Mouse (Mus musculus) regulatory T cell (primary cell): Measurements from ENCODE around the gene Ftl1.
"Not testable (repeated sequence)": the region's sequence is repeated elsewhere in the genome, so short reads cannot be mapped to it uniquely, and the experiment has no call there.

Source experiments
- in situ Hi-C: fragments of 300-600 bp; cut with MboI, MseI; formaldehyde crosslinking; loops from one replicate; pipeline ENCODE4 v1.15.1; 2025; ENCODE audit warnings: high pct_unique_total_duplicates

The Ftl1 gene

DNA sequence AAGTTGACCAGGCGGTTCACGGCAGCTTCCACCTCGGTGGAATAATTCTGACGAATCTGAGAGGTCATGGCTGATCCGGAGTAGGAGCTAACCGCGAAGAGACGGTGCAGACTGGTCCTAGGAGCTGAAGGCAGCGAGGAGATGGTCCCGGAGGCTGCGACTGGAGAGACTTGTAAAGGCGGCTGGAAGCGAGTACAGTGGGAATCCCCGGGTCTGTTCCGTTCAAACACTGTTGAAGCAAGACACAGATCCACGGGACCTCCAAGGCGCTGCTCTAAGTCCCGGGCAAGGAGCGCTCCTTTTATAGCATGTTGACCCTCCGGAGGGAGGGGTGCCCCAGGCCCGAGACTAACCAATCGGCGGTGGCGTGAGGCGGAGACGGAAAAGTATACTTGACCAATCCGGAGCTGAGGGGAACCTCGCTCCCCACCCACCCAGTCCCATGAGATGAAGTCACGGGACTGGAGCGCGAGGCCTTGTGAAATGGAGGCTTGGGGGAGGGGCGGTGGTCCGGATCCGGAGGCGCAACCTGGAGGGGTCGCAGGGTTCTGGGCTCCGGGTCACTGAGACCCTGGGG, at the start of gene Ftl1:
Gene Ftl1 (minus strand): TSS at position 321 of the 577 bp plus-strand sequence.
- in situ Hi-C loops = not testable (repeated sequence)

DNA sequence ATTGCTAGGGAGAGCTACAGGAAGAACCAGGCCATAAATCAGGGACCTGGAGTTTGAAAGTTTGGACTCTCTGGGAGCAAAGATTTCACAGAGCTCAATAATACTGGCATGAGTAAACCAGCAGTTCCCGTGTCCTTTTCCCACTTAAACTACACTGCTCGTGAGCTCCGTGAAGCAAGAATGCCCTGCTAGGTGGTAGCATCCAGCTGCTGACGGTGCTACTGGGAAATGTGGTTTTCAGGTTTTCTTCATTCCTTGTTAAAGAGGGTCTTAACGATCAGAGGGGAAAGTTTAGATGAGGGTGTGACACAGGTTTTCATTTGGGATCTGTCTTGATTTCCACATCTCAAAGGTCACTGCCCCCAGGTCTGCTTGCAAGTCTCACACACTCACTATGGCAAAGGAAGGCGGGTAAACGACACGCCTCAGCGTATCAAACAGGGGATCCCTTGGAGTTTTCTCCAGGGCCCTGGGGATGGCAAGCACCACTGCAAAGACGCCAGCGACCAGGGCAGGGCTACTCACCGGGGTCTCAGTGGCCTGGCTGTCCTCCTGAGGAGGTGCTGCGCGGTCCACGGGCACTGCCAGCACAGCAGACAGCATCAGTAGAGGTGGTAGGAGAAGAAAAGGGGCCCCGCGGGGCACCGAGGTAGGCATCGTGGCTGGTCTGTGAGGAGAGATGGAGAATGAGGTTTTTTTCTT, 49.6 kb upstream of the Ftl1 start:
- in situ Hi-C loops = loop anchor here (10.0 kb wide), 1 partner anchor 1325 kb away; no protein-coding TSS in a partner anchor

DNA sequence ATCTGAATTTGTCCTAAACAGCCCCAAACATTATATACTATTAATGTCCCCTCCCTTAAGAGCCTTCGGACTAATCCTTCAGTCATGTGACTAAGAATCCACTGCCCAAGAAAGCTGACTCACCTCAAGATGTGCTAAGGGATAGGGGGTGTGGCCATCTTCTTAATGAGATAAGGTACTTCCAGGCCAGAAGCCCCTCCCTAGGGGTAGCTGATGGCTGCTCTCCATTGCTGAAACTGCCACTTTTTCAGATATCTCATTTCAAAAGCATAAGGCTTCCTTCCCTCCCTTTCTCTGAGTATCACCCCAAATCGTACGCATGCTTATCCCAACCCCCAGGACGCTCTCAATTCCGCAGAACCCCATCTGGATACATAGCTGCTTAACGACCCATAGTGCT, 48.9 kb upstream of the Ftl1 start:
- in situ Hi-C loops = loop anchor here (10.0 kb wide), 1 partner anchor 1326 kb away; no protein-coding TSS in a partner anchor

DNA sequence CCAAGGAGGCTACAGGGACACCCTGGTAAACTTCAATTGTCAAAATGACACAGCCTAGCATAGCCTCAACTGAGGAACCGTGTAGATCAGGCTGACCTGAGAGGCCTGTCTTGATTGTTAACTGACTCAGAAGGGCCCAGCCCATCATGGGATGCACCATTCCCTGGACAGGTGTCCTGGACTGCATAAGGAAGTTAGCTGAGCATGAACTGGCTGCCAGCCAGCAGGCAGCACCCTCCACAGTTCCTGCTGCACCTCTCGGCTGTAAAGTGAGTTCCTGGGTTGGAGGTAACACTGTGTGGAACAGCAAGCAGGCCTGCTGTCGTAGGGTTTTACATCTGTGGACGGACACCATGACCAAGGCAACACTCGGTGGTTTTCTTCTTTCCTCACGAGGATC, 47.9 kb upstream of the Ftl1 start:
- in situ Hi-C loops = loop anchor here (10.0 kb wide), 1 partner anchor 1327 kb away; no protein-coding TSS in a partner anchor

DNA sequence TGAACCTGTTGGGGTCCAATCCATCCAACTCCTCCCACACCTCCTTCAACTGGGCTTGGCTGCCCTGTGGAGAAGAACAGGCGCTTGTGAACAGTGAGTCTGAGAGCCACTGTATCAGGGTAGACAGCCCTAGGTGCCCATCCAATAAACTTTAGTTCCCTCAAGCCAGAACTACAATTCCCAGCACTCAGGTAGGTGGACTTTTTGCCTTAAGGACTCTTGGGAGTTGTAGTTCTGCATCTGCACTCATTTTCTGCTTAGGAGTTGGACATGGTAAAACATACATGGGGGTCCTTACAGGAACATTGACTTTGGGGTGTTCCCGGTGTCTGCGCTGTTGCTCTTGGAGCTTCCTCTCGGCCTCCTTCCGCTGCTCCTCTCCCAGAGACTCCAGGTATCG, 38.7 kb upstream of the Ftl1 start:
- in situ Hi-C loops = no loop called here

DNA sequence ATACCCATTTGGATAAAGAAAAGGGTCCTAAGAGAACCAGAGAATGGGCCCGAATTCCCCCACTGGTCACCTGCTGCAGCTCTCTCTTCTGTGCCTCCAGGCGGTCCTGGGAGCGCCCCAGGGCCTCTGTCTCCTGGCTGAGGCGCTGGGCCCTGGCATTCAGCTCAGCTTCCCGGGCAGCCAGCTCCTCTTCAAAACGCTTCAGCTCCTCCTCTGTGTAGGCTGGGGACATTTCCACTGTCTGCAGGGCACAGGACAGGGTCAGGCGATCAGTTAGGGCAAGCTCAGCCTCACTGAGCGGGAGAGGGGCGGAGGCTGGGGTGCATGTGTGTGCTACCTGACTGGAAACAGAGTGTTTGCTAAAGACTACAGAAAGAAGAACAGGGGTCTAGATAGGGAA, 34.9 kb upstream of the Ftl1 start:
- in situ Hi-C loops = no loop called here

DNA sequence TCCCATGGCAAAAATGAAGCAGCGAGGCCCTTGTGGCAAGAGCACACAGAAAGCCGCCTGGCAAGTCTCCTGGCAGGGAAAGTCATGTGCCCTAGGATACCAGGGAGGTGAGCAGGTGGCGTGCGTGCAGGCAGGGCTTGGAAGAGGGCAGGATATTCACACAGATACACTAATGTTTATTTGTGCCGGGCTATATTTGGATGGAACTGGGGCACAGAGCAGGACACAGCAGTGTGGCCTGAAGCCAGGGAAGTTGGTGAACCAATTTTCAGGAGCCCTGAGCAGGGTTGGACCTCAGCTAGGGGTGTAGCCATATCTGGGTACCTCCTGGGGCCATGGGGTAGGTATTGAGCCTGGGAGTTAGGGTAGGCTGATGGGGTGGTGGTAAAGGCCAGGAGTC, 33.3 kb upstream of the Ftl1 start:
- in situ Hi-C loops = no loop called here

DNA sequence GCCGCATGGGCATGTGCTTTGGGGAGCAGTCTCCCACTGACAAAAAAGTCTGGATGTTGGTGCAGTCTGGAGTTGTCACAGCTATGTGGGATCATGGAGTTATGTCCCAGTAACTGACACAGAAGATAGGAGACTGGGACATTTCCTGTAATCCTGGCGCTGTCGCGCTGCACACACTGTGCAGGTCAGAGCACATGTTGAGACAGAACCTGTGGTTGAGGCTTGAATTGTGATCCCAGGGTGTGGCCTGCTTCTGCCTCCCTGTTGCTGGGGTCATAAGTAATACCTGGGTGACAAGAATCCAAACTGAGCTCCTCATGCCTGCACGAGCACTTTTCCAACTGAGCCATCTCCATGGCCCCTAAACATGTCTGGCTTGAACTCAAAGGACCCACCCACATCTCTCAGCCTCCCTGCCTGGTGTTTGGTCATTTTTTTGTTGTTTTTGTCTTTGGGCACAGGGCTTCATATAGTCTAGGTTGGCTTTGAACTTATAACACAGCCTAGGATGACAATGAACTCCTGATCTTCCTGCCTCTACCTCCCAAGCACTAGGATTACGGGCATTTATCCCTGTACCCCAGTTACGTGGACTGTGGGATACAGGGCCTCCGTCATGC, 32.7 kb upstream of the Ftl1 start:
- in situ Hi-C loops = no loop called here

DNA sequence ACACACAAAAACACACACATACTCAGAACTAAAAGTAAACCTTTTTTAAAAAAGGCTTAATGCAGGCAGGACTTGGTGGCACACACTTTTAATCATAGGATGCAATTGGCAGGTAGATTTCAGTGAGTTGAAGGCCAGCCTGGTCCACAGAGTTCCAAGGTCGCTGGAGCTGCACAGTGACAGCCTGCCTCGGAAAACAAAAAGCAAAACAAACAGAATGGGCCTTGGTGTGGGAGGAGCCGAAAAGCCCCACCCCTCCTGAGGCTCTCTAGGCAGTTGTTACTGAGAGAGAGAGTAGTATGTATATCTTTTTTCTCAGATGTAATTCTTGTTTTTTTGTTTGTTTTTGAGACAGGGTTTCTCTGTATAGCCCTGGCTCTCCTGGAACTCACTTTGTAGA, 31.6 kb upstream of the Ftl1 start:
- in situ Hi-C loops = no loop called here

DNA sequence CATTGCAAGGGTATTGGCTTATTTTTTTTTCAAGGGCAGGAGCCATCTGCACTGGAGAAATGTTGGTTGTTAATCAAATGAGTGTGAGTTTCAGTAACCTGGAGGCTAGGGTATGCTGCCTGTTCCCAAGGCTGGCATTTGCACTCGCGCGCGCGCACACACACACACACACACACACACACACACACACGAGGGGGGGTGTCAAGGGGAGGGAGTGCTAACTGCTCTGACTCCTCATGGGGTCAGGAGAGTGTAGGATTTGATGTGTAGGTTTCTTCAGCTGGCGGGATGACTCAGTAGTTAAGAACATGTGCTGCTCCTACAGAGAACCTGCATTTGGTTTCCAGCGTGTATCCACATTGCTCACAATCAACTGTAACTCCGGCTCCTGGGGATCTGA, 31.1 kb upstream of the Ftl1 start:
- in situ Hi-C loops = no loop called here

DNA sequence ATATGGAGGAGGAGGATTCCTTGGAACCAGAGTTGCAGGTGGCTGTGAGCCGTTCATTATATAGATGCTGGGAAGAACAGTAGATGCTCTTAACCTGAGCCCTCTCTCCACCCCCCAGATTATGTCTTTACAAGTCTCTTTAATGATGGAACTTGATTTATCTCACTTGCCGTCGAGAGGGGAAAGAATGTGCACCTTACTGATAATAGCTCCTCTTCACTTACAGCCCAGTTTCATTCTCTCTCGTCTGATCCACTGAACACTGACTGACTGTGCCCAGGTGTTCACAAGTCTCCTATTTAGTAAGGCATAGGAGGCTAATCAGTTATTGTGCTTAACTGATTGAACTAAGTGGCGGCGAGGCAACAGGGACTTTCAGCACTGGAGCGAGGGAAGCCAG, 29.9 kb upstream of the Ftl1 start:
- in situ Hi-C loops = no loop called here

DNA sequence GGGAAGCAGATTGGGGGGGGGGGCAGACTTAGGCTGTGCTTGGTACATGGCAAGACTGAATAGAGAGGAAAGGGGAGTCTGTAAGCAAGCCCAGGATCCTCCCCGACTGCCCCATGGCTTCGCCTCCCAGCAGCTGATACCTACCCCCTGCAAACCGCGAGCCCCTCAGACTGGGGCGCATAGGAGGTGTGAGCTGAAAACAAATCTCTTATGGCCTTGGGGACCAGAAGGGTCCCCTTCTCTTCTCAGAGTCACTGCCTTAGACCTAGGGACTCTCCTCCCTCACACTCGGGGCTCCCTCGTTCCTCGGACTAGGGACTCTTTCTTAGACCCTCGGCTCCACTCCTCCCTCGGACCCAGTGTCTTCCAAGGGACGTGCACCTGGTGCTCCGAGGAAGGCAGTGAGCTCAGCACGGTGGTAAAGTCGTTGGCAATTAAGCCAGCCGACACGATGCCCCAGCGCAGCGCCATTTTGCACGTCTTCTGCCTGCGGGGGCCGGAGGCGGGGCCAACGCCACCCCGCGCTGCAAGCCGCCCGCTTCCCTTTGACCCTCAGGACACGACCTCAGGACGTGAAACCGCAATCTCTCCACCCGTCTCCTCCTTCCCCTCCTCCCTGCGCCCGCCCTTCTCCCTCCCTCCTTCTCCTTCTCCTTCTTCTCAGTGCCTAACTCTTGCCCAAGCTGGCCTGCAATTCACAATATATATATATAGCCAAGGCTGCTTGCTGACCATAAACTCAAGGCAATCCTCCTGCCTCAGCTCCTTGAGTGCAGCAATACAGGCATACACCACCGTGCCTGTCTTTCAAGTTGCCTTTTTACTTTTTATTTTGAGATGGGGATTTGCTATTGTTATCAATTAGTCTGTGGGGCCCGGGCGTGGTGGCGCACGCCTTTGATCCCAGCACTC, 28.9 kb upstream of the Ftl1 start, which contains the start of gene Dhdh:
Gene Dhdh (minus strand): TSS at position 513 of the 912 bp plus-strand sequence.
- in situ Hi-C loops = no loop called here

DNA sequence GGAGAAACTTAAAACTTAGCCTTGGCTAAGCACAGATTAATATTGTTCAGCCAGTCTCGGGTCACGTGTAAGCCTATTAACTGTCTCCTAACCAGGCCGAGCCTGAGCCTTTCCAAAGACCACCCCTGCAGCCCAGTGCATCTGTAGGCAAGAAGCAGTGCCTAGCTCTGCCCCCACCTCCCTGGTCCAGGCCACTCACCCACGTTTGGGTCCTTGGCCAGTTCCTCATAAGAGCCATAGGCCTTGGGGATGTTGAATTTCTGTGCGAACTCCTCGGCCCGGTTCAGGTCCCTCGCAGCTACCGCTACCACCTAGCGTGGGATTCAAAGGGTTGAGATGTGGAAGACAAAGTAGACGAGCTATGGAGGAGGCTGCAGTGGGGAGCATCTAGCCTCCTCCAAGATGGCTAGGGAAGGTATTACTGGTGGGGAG, 28.2 kb upstream of the Ftl1 start:
- in situ Hi-C loops = no loop called here

DNA sequence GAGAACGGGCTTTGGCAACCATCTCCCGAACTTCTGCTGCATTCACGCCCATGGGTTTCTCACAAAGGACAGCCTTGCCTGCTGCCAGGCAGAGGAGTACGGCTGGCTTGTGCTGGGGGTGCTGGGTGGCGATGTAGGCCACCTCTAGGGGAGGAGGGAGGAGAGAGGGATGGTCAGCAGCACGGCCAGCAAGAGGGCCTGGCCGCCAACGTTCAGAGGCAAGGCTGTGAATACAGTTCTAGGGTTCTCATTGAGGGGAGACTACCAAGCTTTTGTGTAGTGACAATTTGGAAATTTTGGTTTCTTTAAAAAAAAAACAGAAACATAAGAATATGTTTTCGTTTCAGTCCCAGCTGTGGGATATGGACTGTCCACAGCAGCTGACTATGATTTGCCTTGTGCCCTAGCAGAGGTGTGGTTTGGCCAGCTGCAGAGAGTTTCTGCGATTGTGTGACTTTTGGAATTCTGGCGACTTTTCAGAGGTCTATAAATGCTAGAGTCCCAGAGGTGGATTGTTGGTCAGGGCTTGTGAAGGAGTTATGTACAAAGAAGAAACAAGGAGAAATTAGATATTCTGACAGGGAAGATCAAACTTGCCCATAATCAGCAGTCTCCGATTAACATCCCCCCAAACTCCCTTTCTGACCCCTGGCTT, 27.2 kb upstream of the Ftl1 start, which contains the start of gene Gm45808:
Gene Gm45808 (minus strand): TSS at position 51 of the 655 bp plus-strand sequence.
- in situ Hi-C loops = no loop called here

DNA sequence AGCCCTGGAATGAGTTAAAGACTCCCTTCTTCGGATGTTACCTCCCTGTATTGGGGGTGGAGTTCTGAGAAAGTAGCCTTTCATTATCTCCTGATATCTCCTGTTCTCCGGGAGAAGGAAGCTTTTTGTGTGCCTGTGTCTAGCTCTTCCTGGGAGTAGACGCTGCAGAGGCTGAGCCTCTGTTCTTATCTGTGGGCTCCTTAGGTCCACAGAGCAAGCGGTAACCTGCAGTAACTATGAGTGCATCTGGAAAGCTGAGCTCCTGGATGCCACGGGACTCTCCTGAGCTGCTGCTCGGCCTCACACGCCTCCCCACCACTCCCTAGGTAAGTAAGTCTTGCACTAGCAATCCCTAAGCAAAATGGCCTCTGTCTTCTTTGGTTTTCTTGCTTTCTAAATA, 26.5 kb upstream of the Ftl1 start:
- in situ Hi-C loops = no loop called here

DNA sequence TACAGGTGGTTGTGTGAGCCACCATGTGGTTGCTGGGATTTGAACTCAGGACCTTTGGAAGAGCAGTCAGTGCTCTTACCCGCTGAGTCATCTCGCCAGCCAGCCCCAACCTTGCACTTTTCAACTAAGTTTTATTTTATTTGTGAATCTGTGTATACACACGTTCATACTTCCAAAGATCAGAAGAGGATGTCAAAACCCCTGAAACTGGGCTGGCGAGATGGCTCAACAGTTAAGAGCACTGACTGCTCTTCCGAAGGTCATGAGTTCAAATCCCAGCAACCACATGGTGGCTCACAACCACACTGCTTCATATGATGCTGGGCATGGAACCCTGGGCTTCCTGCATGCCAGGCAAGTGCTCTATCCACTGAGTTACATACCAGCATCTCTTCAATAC, 25.3 kb upstream of the Ftl1 start:
- in situ Hi-C loops = not testable (repeated sequence)

DNA sequence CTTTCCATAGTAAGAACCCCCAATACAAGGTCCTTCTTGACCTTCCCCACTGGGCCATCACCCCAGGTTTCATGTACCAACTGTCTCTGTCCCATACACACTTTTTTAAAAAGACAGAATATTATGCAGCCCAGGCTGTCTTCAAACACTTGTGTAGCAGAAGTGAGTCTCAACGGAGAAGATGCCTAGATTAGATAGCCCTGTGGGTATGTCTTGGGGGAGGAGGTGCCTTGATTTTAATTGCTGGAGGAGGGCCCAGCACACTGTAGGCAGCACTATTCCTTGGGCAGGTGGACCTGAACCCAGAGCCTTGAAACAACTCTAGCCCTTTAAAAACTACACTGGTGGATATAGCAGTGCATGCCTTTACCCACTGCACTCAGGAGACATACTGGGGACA, 22.5 kb upstream of the Ftl1 start:
- in situ Hi-C loops = no loop called here

DNA sequence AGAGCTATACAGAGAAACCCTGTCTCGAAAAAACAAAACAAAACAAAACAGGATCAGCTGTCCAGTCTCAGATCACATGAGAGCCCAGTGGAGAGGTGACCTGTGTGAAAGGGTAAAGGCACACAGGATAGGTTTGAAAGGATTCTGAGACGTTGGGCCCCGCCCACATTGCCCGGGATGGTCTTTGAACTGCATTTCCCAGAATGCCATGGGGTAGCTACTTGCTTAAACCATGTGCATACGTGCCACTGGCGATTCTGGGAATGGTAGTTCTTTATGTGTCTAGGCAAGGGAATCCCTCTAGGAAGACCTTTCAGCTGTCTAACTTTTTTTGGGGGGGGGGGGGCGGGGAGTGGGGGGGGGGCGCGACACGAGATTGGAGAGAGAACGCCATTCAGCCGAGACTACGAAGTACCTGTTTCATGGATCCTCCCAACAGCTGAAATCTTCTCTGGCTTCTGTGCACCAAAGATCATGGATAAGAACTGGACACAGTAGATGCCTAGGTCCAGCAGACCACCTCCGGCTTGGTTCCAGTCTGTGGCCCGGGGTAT, 21.8 kb upstream of the Ftl1 start, which contains the start of gene Tulp2:
Gene Tulp2 (plus strand): TSS at position 504 of the 554 bp plus-strand sequence.
- in situ Hi-C loops = no loop called here

DNA sequence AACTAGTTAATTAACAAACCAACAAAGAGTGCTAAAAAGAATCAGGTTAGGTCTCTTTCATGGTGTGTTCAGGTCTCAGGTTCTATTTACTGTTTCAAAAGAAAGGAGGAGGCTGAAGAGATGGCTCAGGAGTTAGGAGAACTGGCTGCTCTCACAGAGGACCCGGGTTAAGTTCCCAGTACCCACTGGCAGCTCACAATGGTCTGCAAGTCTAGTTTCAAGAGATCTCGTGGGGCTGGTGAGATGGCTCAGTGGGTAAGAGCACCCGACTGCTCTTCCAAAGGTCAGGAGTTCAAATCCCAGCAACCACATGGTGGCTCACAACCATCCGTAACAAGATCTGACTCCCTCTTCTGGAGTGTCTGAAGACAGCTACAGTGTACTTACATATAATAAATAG, 20.6 kb upstream of the Ftl1 start:
- in situ Hi-C loops = not testable (repeated sequence)

DNA sequence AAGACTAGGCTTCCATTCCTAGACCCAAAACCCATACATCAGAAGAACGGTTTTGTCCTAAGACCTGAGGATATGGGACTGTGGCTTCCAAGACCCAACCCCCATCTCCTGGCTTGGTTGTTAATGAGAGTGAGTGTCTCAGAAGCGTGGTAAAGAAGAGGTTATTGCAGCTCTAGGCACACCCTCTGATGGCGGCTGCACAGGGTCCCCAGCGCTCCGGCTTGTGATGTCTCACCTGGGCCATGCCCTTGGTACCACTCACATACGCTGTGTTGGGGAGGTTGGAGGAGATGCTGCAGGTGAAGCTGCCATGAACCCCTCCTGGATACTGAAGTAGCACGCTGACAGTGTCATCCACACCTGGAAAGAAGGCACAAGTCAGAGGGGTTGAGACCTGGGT, 19.1 kb upstream of the Ftl1 start:
- in situ Hi-C loops = loop anchor here (5.0 to 10.0 kb wide), 2 partner anchors 39 to 86 kb away; no protein-coding TSS in a partner anchor

DNA sequence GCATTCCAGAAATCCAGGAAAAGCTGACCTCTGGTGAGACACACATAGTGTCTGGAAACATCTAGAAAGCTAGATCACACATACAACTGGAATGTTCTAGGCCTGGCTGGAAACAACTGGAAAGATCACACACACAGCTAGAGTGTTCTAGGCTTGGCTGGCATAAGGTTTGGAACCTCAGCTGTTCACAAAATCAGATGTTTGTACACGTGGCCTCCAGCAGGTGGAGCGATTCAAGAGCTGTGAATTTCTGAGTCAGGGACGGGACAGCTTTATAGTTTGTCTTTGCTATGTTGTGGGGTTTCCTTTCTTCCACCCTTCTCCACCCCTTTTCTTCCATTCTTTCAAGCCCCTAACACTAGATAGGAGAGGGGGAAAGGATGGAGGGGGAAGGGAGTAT, 17.3 kb upstream of the Ftl1 start:
- in situ Hi-C loops = loop anchor here (5.0 to 10.0 kb wide), 2 partner anchors 40 to 88 kb away; no protein-coding TSS in a partner anchor
